Mouse (Mus musculus) C2C12 (cell line): ENCODE results near the gene Spata5. TPM values are rescaled to one million over a fixed set of nuclear protein-coding genes. Genes with fewer than 3 reads are reported as not detected.

Source experiments
- H3K27me3 ChIP-seq: one replicate; pipeline ENCODE4 v1.6.1; 2011; ENCODE audit not compliant: control insufficient read depth, insufficient read depth, insufficient read length
- H3K36me3 ChIP-seq: one replicate; pipeline ENCODE4 v1.6.1; 2011; ENCODE audit not compliant: control insufficient read depth, insufficient read depth
- H3K4me3 ChIP-seq: one replicate; pipeline ENCODE4 v1.5.1; 2011; ENCODE audit warnings: mild to moderate bottlenecking, control low read depth; ENCODE audit not compliant: poor library complexity, insufficient read depth, severe bottlenecking
- H3K79me2 ChIP-seq: one replicate; pipeline ENCODE4 v1.6.1; 2011; ENCODE audit not compliant: control insufficient read depth, insufficient read depth
- H3K79me3 ChIP-seq: one replicate; pipeline ENCODE4 v1.6.1; 2011; ENCODE audit warnings: low read depth, control low read depth
- H3ac ChIP-seq: one replicate; pipeline ENCODE3; 2011; ENCODE audit warnings: low read depth; ENCODE audit not compliant: control insufficient read depth, insufficient read length
- CEBPB ChIP-seq: IDR thresholded peaks from one replicate; pipeline ENCODE4 v1.6.1; 2011; ENCODE audit warnings: low read depth, mild to moderate bottlenecking, control low read depth, moderate library complexity
- CTCF ChIP-seq: IDR thresholded peaks from one replicate; pipeline ENCODE4 v1.5.1; 2011; ENCODE audit not compliant: control insufficient read depth, insufficient read depth, insufficient read length
- FOSL1 ChIP-seq: IDR thresholded peaks from one replicate; pipeline ENCODE4 v1.8.0; 2011; ENCODE audit warnings: mild to moderate bottlenecking, low read length; ENCODE audit not compliant: poor library complexity, insufficient read depth, severe bottlenecking
- MAX ChIP-seq: IDR thresholded peaks from one replicate; pipeline ENCODE4 v1.6.1; 2011; ENCODE audit warnings: mild to moderate bottlenecking, control low read depth
- MYOD1 ChIP-seq: IDR thresholded peaks from one replicate; pipeline ENCODE4 v1.6.1; 2011; ENCODE audit warnings: low read depth; ENCODE audit not compliant: control insufficient read depth, insufficient read length
- MYOG ChIP-seq: IDR thresholded peaks from one replicate; pipeline ENCODE4 v1.6.1; 2011; ENCODE audit not compliant: control insufficient read depth, insufficient read length; ENCODE audit errors: extremely low read depth
- USF1 ChIP-seq: IDR thresholded peaks from one replicate; pipeline ENCODE4 v1.6.1; 2011; ENCODE audit warnings: low read depth, mild to moderate bottlenecking, control low read depth, moderate library complexity
- polyA plus RNA-seq: library from polyadenylated mRNA; unstranded; fragments of >200 nt; fragmentation: generic; extraction: Trizol; gene quantifications from one replicate; pipeline ENCODE4 v1.2.1, GENCODE M21; 2012; ENCODE audit warnings: missing spikeins

Spata5 gene
- polyA plus RNA-seq, 1 experiment = 19.6 TPM

DNA sequence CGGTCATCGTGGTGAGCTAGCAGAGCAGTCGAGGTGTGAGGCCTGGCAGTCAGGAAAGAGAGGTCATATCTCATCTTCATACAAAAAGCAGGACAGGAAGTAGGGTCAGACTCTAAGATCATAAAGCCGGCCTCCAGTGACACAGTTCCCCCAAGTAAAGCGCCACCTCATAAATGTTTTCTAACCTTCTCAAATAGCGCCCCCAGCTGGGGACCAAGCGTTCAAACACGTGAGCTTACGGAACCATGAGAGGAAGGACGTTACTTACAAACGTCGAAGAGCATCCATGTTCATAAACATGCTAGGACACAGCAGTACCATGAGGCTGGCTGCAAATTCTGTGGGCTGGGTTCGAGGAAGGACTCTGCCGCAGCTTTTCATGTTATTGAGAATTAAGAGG is 40.5 kb upstream of the Spata5 start:
- no peaks in the 10 kb centered on the region for H3K36me3 ChIP-seq
- H3K79me2 ChIP-seq = no peaks in the 10 kb centered on the region
- no peak overlapping the region for H3ac ChIP-seq
- TF ChIP-seq MYOD1 (no peak), USF1 (no peak)
- H3K27me3 ChIP-seq = no peaks in the 10 kb centered on the region
- H3K79me3 ChIP-seq = no peaks in the 10 kb centered on the region
- no peak overlapping the region for H3K4me3 ChIP-seq

DNA sequence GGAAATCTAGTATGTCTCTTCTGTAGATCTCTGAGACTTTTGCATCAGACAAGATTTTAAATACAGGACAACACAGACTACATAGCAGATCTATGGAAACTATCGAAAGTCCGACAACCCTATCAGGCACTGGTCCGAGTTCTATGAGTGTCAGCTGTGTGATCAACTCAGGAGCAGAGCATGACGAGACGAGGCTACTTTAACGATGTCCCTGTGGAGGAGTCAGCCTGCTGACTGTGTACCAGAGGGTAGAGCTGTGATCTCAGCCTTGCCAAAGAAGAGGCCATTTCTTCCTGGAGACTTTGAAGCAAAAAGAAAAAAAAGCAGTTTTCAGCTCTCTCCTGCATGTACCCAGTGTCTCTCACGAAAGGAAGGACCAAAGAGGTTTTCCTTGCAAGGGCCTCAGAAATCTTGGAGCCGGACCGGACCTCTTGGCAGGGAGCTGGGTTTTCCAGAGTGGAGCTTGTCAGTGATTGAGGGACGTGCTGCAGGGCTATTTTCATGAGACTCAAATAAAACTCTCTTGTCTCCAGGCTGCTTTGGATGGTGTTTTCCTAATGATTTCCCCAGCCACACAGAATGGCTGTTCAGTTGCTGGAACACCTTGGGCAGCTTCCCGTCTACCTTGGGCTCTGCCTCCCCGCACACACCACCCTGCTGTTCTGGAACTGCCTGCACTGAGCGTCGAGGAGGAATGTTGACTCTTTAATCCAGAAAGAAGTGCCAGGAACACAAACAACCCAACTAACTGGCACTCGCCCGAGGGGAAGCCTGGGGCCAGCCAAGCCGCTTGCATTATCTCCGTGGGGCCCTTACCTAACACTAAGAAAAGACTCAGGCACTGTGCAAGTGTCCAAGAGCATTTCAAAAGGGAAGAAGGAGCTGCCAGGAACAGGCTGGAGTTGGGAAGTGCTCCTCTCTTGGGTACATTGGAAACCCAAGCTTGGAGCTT is 39.5 kb upstream of the Spata5 start:
- Histone ChIP-seq H3K4me3 (no peak overlapping the region), H3K79me3 (no peaks in the 10 kb centered on the region), H3K36me3 (no peaks in the 10 kb centered on the region), H3ac (no peak overlapping the region), H3K27me3 (no peaks in the 10 kb centered on the region), H3K79me2 (no peaks in the 10 kb centered on the region)
- TF ChIP-seq USF1 (no peak), CEBPB (no peak), CTCF (no peak), MYOD1 (no peak), FOSL1 (no peak), MYOG (no peak), MAX (no peak)

DNA sequence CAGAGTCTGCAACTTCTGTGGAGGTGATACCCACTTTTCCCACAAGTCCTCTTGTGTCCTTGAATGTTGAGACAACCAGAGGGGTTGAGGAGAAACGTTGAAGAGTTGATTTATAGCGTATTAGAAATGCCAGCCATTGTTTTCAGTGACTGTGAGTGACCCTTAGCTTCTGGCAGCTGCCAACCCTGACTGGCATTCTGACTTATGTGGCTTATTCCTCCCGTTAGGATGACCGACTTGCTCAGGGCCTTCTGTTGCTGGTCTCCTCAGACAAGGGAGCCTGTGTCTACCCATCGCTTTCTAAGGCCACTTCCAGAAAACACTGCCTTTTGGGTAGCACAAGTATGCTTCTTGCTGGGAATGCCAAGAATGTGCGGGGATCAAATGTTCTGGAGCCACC is 38.2 kb upstream of the Spata5 start:
- H3K79me2 ChIP-seq = no peaks in the 10 kb centered on the region
- H3K4me3 ChIP-seq = no peak overlapping the region
- H3K79me3 ChIP-seq = no peaks in the 10 kb centered on the region
- no peak for TF ChIP-seq MAX
- H3K27me3 ChIP-seq = no peaks in the 10 kb centered on the region
- no peak overlapping the region for H3ac ChIP-seq
- no peaks in the 10 kb centered on the region for H3K36me3 ChIP-seq

GRCm38 (mm10) chr3:37383096-37383765 is 36.5 kb upstream of the Spata5 start:
- H3ac ChIP-seq = no peak overlapping the region
- no peaks in the 10 kb centered on the region for H3K27me3 ChIP-seq
- H3K79me3 ChIP-seq = no peaks in the 10 kb centered on the region
- no peak overlapping the region for H3K4me3 ChIP-seq
- TF ChIP-seq FOSL1 (no peak), CEBPB (no peak), USF1 (no peak), CTCF (no peak), MYOD1 (no peak), MYOG (no peak), MAX (no peak)
- H3K79me2 ChIP-seq = no peaks in the 10 kb centered on the region
- no peaks in the 10 kb centered on the region for H3K36me3 ChIP-seq

DNA sequence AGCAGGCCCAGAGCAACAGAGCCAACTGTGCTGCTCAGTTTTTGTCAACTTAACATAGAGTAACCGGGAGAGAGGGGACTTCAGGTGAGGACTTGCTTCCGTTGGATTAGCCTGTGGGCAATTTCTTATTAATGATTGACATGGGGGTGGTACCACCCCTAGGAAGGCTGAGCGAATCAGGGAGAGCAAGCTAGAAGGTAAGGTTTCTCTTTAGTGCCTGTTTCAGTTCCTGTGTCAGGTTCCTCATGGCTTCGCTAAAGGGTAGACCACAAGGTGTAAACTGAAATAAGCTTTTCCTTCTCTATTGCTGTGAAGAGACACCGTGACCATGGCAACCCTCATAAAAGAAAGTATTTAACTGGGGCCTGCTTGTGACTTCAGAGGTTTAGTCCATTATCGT is 32.4 kb upstream of the Spata5 start:
- no peaks in the 10 kb centered on the region for H3K27me3 ChIP-seq
- H3K36me3 ChIP-seq = no peaks in the 10 kb centered on the region
- H3K79me2 ChIP-seq = no peaks in the 10 kb centered on the region
- no peak overlapping the region for H3K4me3 ChIP-seq
- TF ChIP-seq CTCF = no peak
- TF ChIP-seq MYOG = no peak
- no peak for TF ChIP-seq MYOD1
- TF ChIP-seq CEBPB = no peak
- no peak for TF ChIP-seq MAX
- no peak for TF ChIP-seq USF1
- no peak for TF ChIP-seq FOSL1
- no peak overlapping the region for H3ac ChIP-seq
- H3K79me3 ChIP-seq = no peaks in the 10 kb centered on the region
